Mouse (Mus musculus): ENCODE data around the gene Gm49354. TPM values are rescaled to one million over a fixed set of nuclear protein-coding genes. Genes with fewer than 3 reads are reported as not detected.
"Not testable (repeated sequence)": the region's sequence is repeated elsewhere in the genome, so short reads cannot be mapped to it uniquely, and the experiment has no call there.

Gm49354 gene
- polyA plus RNA-seq, 1 experiment from 2014 or later, result not detected

GRCm38 (mm10) chr13:59762791-59763190 is 19.3 kb downstream of the Gm49354 start:
- peaks cover 20% of the 10 kb centered on the region for H3K4me1 ChIP-seq
- H3K27ac ChIP-seq, result no peak overlapping the region
- no peak for ATAC-seq (ENCODE audit: insufficient number of reproducible peaks, low FRiP score, low TSS enrichment, low read depth)
- no peak overlapping the region for H3K9ac ChIP-seq
- WGBS, result 90% methylated on average over 7 of the region's 7 CpGs
- H3K27me3 ChIP-seq, result no peaks in the 10 kb centered on the region
- H3K4me2 ChIP-seq, result no peak overlapping the region
- peaks cover 53% of the 10 kb centered on the region for H3K36me3 ChIP-seq
- no peak overlapping the region for H3K4me3 ChIP-seq
- H3K9me3 ChIP-seq, result no peaks in the 10 kb centered on the region

- 88% methylated on average over 7 of the region's 7 CpGs for WGBS
- H3K27me3 ChIP-seq, result no peaks in the 10 kb centered on the region
- ATAC-seq (ENCODE audit: insufficient number of reproducible peaks, low FRiP score, low TSS enrichment, low read depth), result no peak
- no peak overlapping the region for H3K9ac ChIP-seq
- no peak overlapping the region for H3K4me2 ChIP-seq
- H3K4me1 ChIP-seq, result no peaks in the 10 kb centered on the region
- no peaks in the 10 kb centered on the region for H3K9me3 ChIP-seq
- H3K4me3 ChIP-seq, result no peak overlapping the region
- peaks cover 69% of the 10 kb centered on the region for H3K36me3 ChIP-seq
- no peak overlapping the region for H3K27ac ChIP-seq
Observed at GRCm38 (mm10) chr13:59756906-59757305, 25.1 kb downstream of the Gm49354 start.

- H3K4me2 ChIP-seq, result no peak overlapping the region
- H3K4me1 ChIP-seq, result peaks cover 6% of the 10 kb centered on the region; the same call in 1 of the 2 replicates
- WGBS, result 33% methylated on average over 12 of the region's 12 CpGs
- no peak overlapping the region for H3K4me3 ChIP-seq
- no peak for ATAC-seq (ENCODE audit: insufficient number of reproducible peaks, low FRiP score, low TSS enrichment, low read depth)
- H3K9me3 ChIP-seq, result no peaks in the 10 kb centered on the region
- peaks cover 15% of the 10 kb centered on the region for H3K36me3 ChIP-seq
- no peaks in the 10 kb centered on the region for H3K27me3 ChIP-seq
- no peak overlapping the region for H3K27ac ChIP-seq
- no peak overlapping the region for H3K9ac ChIP-seq
Observed at GRCm38 (mm10) chr13:59750310-59750709, 31.7 kb downstream of the Gm49354 start.

GRCm38 (mm10) chr13:59746711-59747110 is 35.3 kb downstream of the Gm49354 start, which contains the start of gene 1700014D04Rik:
1700014D04Rik (minus strand) TSS chr13:59746752.
- no peak for ATAC-seq (ENCODE audit: insufficient number of reproducible peaks, low FRiP score, low TSS enrichment, low read depth)
- 81% methylated on average over 9 of the region's 9 CpGs for WGBS
- H3K9ac ChIP-seq, result no peak within 1 kb of the TSS

GRCm38 (mm10) chr13:59746164-59746563 is 35.9 kb downstream of the Gm49354 start:
- no peaks in the 10 kb centered on the region for H3K36me3 ChIP-seq
- 66% methylated on average over 6 of the region's 6 CpGs for WGBS
- no peak overlapping the region for H3K4me2 ChIP-seq
- no peak overlapping the region for H3K27ac ChIP-seq
- H3K27me3 ChIP-seq, result no peaks in the 10 kb centered on the region
- no peaks in the 10 kb centered on the region for H3K9me3 ChIP-seq
- H3K4me1 ChIP-seq, result peaks cover 6% of the 10 kb centered on the region; the same call in 1 of the 2 replicates
- no peak overlapping the region for H3K4me3 ChIP-seq
- H3K9ac ChIP-seq, result no peak overlapping the region
- no peak for ATAC-seq (ENCODE audit: insufficient number of reproducible peaks, low FRiP score, low TSS enrichment, low read depth)

More at GRCm38 (mm10) chr13:59746711-59747110, 35.3 kb downstream of the Gm49354 start, which contains the start of gene 1700014D04Rik:
- no peak within 1 kb of the TSS for H3K27ac ChIP-seq
- H3K4me3 ChIP-seq, result no peak within 1 kb of the TSS
- no peaks in the 10 kb centered on the region for H3K36me3 ChIP-seq
- no peaks in the 10 kb centered on the region for H3K9me3 ChIP-seq
- H3K4me1 ChIP-seq, result peaks cover 6% of the 10 kb centered on the region; the same call in 1 of the 2 replicates
- H3K4me2 ChIP-seq, result no peak within 1 kb of the TSS
- H3K27me3 ChIP-seq, result no peaks in the 10 kb centered on the region

GRCm38 (mm10) chr13:59745462-59745861 is 36.6 kb downstream of the Gm49354 start:
- H3K4me2 ChIP-seq, result no peak overlapping the region
- no peak overlapping the region for H3K27ac ChIP-seq
- no peaks in the 10 kb centered on the region for H3K36me3 ChIP-seq
- no peaks in the 10 kb centered on the region for H3K9me3 ChIP-seq
- no peak for ATAC-seq (ENCODE audit: insufficient number of reproducible peaks, low FRiP score, low TSS enrichment, low read depth)
- WGBS, result 74% methylated on average over 6 of the region's 6 CpGs
- no peak overlapping the region for H3K9ac ChIP-seq
- peaks cover 5% of the 10 kb centered on the region; the same call in 1 of the 2 replicates for H3K4me1 ChIP-seq
- H3K27me3 ChIP-seq, result no peaks in the 10 kb centered on the region
- no peak overlapping the region for H3K4me3 ChIP-seq

- H3K27me3 ChIP-seq, result no peaks in the 10 kb centered on the region
- H3K9ac ChIP-seq, result no peak overlapping the region
- H3K36me3 ChIP-seq, result no peaks in the 10 kb centered on the region
- no peak overlapping the region for H3K4me2 ChIP-seq
- ATAC-seq (ENCODE audit: insufficient number of reproducible peaks, low FRiP score, low TSS enrichment, low read depth), result no peak
- H3K27ac ChIP-seq, result no peak overlapping the region
- no peaks in the 10 kb centered on the region for H3K9me3 ChIP-seq
- no peaks in the 10 kb centered on the region for H3K4me1 ChIP-seq
- H3K4me3 ChIP-seq, result no peak overlapping the region
- WGBS, result 74% methylated on average over 10 of the region's 10 CpGs
Observed at GRCm38 (mm10) chr13:59741697-59742096, 40.3 kb downstream of the Gm49354 start.

GRCm38 (mm10) chr13:59741096-59741495 is 40.9 kb downstream of the Gm49354 start:
- H3K9ac ChIP-seq, result no peak overlapping the region

GRCm38 (mm10) chr13:59739397-59739796 is 42.6 kb downstream of the Gm49354 start:
- Histone ChIP-seq H3K27ac (no peak overlapping the region), H3K9me3 (no peaks in the 10 kb centered on the region), H3K27me3 (no peaks in the 10 kb centered on the region), H3K4me2 (no peak overlapping the region), H3K4me3 (no peak overlapping the region), H3K9ac (no peak overlapping the region), H3K36me3 (no peaks in the 10 kb centered on the region), H3K4me1 (no peaks in the 10 kb centered on the region)
- WGBS, result 88% methylated on average over 4 of the region's 4 CpGs
- ATAC-seq (ENCODE audit: insufficient number of reproducible peaks, low FRiP score, low TSS enrichment, low read depth), result no peak

More at GRCm38 (mm10) chr13:59741096-59741495, 40.9 kb downstream of the Gm49354 start:
- ATAC-seq (ENCODE audit: insufficient number of reproducible peaks, low FRiP score, low TSS enrichment, low read depth), result no peak
- Histone ChIP-seq H3K36me3 (no peaks in the 10 kb centered on the region), H3K9me3 (no peaks in the 10 kb centered on the region), H3K4me3 (no peak overlapping the region), H3K27me3 (no peaks in the 10 kb centered on the region), H3K27ac (no peak overlapping the region), H3K4me2 (no peak overlapping the region), H3K4me1 (no peaks in the 10 kb centered on the region)
- 81% methylated on average over 11 of the region's 11 CpGs for WGBS

- 72% methylated on average over 2 of the region's 2 CpGs for WGBS
- no peak for ATAC-seq (ENCODE audit: insufficient number of reproducible peaks, low FRiP score, low TSS enrichment, low read depth)
- Histone ChIP-seq H3K27ac (no peak overlapping the region), H3K4me3 (no peak overlapping the region), H3K36me3 (no peaks in the 10 kb centered on the region), H3K4me2 (no peak overlapping the region), H3K4me1 (no peaks in the 10 kb centered on the region), H3K27me3 (no peaks in the 10 kb centered on the region), H3K9ac (no peak overlapping the region), H3K9me3 (no peaks in the 10 kb centered on the region)
Observed at GRCm38 (mm10) chr13:59738455-59738854, 43.6 kb downstream of the Gm49354 start.

GRCm38 (mm10) chr13:59735190-59735589 is 46.9 kb downstream of the Gm49354 start:
- Histone ChIP-seq H3K4me2 (no peak overlapping the region), H3K27ac (no peak overlapping the region), H3K36me3 (no peaks in the 10 kb centered on the region), H3K9me3 (no peaks in the 10 kb centered on the region), H3K4me3 (no peak overlapping the region), H3K4me1 (no peaks in the 10 kb centered on the region), H3K27me3 (no peaks in the 10 kb centered on the region), H3K9ac (no peak overlapping the region)
- 27% methylated on average over 3 of the region's 3 CpGs for WGBS
- no peak for ATAC-seq (ENCODE audit: insufficient number of reproducible peaks, low FRiP score, low TSS enrichment, low read depth)

GRCm38 (mm10) chr13:59734347-59734746 is 47.7 kb downstream of the Gm49354 start:
- not testable (repeated sequence) for H3K9ac ChIP-seq; H3K27me3 ChIP-seq; H3K36me3 ChIP-seq; H3K4me2 ChIP-seq; ATAC-seq (ENCODE audit: insufficient number of reproducible peaks, low FRiP score, low TSS enrichment, low read depth); H3K4me1 ChIP-seq; H3K4me3 ChIP-seq; H3K9me3 ChIP-seq; H3K27ac ChIP-seq
- 30% methylated on average over 6 of the region's 6 CpGs for WGBS

GRCm38 (mm10) chr13:59733936-59734335 is 48.1 kb downstream of the Gm49354 start:
- Histone ChIP-seq H3K4me2 (no peak overlapping the region), H3K4me3 (no peak overlapping the region), H3K9me3 (no peaks in the 10 kb centered on the region), H3K9ac (no peak overlapping the region), H3K27me3 (no peaks in the 10 kb centered on the region), H3K4me1 (no peaks in the 10 kb centered on the region), H3K36me3 (no peaks in the 10 kb centered on the region), H3K27ac (no peak overlapping the region)
- 79% methylated on average over 4 of the region's 4 CpGs for WGBS
- no peak for ATAC-seq (ENCODE audit: insufficient number of reproducible peaks, low FRiP score, low TSS enrichment, low read depth)

Measured in limb, embryonic 15.5 days (tissue).